Comparison of ENCODE assay signal across 15 mouse cellular contexts in the genomic region with DNA sequence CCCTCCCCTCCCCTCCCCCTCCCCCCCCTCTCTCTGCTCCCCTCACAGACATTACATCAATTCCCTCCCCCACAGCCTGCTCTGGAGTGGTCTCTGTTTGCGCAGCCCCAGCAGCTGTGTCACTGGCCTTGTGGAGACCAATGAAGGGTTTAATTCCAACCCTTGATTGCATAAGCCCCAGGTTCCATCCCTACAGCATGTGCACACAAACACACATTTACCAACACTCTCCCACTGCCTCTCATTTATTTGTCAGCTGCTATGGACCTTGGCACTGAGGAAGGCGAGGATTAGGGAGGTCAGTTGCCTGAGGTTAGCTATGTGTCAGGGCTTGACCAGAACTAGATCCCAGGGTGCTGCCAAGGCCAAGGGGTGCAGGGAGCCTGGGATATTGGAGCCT. TPM values are rescaled to one million over a fixed set of nuclear protein-coding genes. Genes with fewer than 3 reads are reported as not detected.
DNase-seq lines count a peak whose midpoint lies in the region; ATAC-seq and TF ChIP-seq lines count a peak whose summit lies in the region.
"Had no signal": no experiment of that assay in that cellular context is flagged by ENCODE, and none has a peak within 500 bp of the region (broad histone marks: within the 10 kb centered on the region; RNA-seq: fewer than 3 reads in every experiment).

No protein-coding gene starts in this region.

- no peak overlapping the region for H3K4me2 ChIP-seq in lung, embryonic 14.5 days
- H3K4me2 ChIP-seq in lung, postnatal 0 days (replicated peaks; ENCODE audit: low read depth, low read length): no peak overlapping the region
- H3K4me2 ChIP-seq: heart, embryonic 15.5 days; kidney, embryonic 15.5 days had no signal

- DNase-seq in cerebellum, adult 9-11 months: peak; percentile 1
- DNase-seq in lung, embryonic 14.5 days: peak; percentile 24
- DNase-seq in lung, postnatal 0 days (ENCODE audit: low spot score): no peak
- DNase-seq in spleen, postnatal 10 days (ENCODE audit: low spot score in 2 of 2): no peak
- no peak for DNase-seq in layer of hippocampus, postnatal 25 days (ENCODE audit: extremely low spot score in 1 of 2, low spot score in 1 of 2)
- DNase-seq: adrenal gland, adult 8-10 months; cerebellum, postnatal 25 days had no signal

- WGBS in lung, embryonic 14.5 days: 29% methylated on average over 2 of the region's 2 CpGs
- 42% methylated on average over 2 of the region's 2 CpGs for WGBS in lung, postnatal 0 days

- H3K27me3 ChIP-seq in lung, embryonic 14.5 days (ENCODE audit: insufficient read depth, low read length): peaks cover 28% of the 10 kb centered on the region
- H3K27me3 ChIP-seq in lung, postnatal 0 days (replicated peaks; ENCODE audit: insufficient read depth, low read length): peaks cover 11% of the 10 kb centered on the region

- ATAC-seq in cerebellum, adult (ENCODE audit: insufficient number of reproducible peaks, low FRiP score, low TSS enrichment): no peak
- ATAC-seq in lung, embryonic 14.5 days (ENCODE audit: insufficient read depth): no peak
- ATAC-seq in lung, postnatal 0 days: no peak
- ATAC-seq in common myeloid progenitor, adult 5-6 weeks (replicated peaks; ENCODE audit: low read depth, poor library complexity, severe bottlenecking): peak; percentile 63
- ATAC-seq in megakaryocyte, adult 5-6 weeks (ENCODE audit: poor library complexity, severe bottlenecking): peak; percentile 61

- no peak for TF ChIP-seq CTCF in lung, embryonic 14.5 days (IDR thresholded peaks at IDR 0.05; ENCODE audit: low read depth)
- TF ChIP-seq CTCF in lung, postnatal 0 days (IDR thresholded peaks at IDR 0.05): no peak

- H3K36me3 ChIP-seq in lung, embryonic 14.5 days (ENCODE audit: insufficient read depth): no peaks in the 10 kb centered on the region
- H3K36me3 ChIP-seq in lung, postnatal 0 days (ENCODE audit: insufficient read depth, low read length): no peaks in the 10 kb centered on the region
- H3K36me3 ChIP-seq: heart, embryonic 15.5 days; kidney, embryonic 15.5 days had no signal

- peaks cover 3% of the 10 kb centered on the region; the same call in 1 of the 2 replicates for H3K4me1 ChIP-seq in lung, embryonic 14.5 days (ENCODE audit: insufficient read depth)
- no peaks in the 10 kb centered on the region for H3K4me1 ChIP-seq in lung, postnatal 0 days (ENCODE audit: insufficient read depth, low read depth, low read length)

- H3K4me3 ChIP-seq in lung, embryonic 14.5 days (ENCODE audit: low read depth, low read length): no peak overlapping the region
- H3K4me3 ChIP-seq in lung, postnatal 0 days (ENCODE audit: low read depth, low read length): no peak overlapping the region
- H3K4me3 ChIP-seq: heart, embryonic 15.5 days; kidney, embryonic 15.5 days had no signal

- H3K27ac ChIP-seq in lung, embryonic 14.5 days (ENCODE audit: low read depth): no peak overlapping the region
- no peak overlapping the region for H3K27ac ChIP-seq in lung, postnatal 0 days (ENCODE audit: low read length)
- H3K27ac ChIP-seq: heart, embryonic 15.5 days; kidney, embryonic 15.5 days had no signal

- no peaks in the 10 kb centered on the region for H3K9me3 ChIP-seq in lung, embryonic 14.5 days (ENCODE audit: low read depth, low read length)
- no peaks in the 10 kb centered on the region for H3K9me3 ChIP-seq in lung, postnatal 0 days (ENCODE audit: low read length)
- H3K9me3 ChIP-seq: heart, embryonic 15.5 days; kidney, embryonic 15.5 days had no signal

- no peak for TF ChIP-seq EP300 in lung, postnatal 0 days (IDR thresholded peaks at IDR 0.05)

- no peak overlapping the region for H3K9ac ChIP-seq in lung, embryonic 14.5 days
- H3K9ac ChIP-seq in lung, postnatal 0 days (replicated peaks; ENCODE audit: low read depth): no peak overlapping the region
- H3K9ac ChIP-seq: heart, embryonic 15.5 days; kidney, embryonic 15.5 days had no signal

RNA-seq across cellular contexts. Expression of gene Ccm2l, which starts 10.2 kb away (rescaled TPM):
- 5.7 and 6.0 TPM in 2 replicates for polyA plus RNA-seq in lung, embryonic 14.5 days (2014; fragmentation: Nextera tagmentation; extraction: Ambion mirVana)
- 10.7 and 11.1 TPM in 2 replicates for polyA plus RNA-seq in lung, postnatal 0 days (2015; fragmentation: Nextera tagmentation; extraction: Ambion mirVana)
- 0.73 TPM in 1 of 2 replicates, not detected in the other for total RNA-seq in common myeloid progenitor, adult 5-6 weeks (2017)
- 0.59 TPM in 1 of 2 replicates, not detected in the other for total RNA-seq in megakaryocyte, adult 5-6 weeks (2015)
- total RNA-seq in megakaryocyte, adult 5-6 weeks (2017): 0.22 TPM in 1 of 2 replicates, not detected in the other
- 1 to 10 TPM; 3.9 to 5.2 TPM for total RNA-seq in layer of hippocampus, postnatal 25 days (2021)
- total RNA-seq: neutrophil, adult 5-6 weeks had no signal

RNA-seq across cellular contexts. Expression of gene Hck, which starts 32.3 kb away (rescaled TPM):
- polyA plus RNA-seq in lung, embryonic 14.5 days (2014; fragmentation: Nextera tagmentation; extraction: Ambion mirVana): 2.6 and 3.7 TPM in 2 replicates
- 37.1 and 59.4 TPM in 2 replicates for polyA plus RNA-seq in lung, postnatal 0 days (2015; fragmentation: Nextera tagmentation; extraction: Ambion mirVana)
- 2.2 and 5.9 TPM in 2 replicates for total RNA-seq in common myeloid progenitor, adult 5-6 weeks (2017)
- 207 and 212 TPM in 2 replicates for total RNA-seq in megakaryocyte, adult 5-6 weeks (2015)
- 279 and 282 TPM in 2 replicates for total RNA-seq in megakaryocyte, adult 5-6 weeks (2017)
- total RNA-seq in layer of hippocampus, postnatal 25 days (2021): 1 to 10 TPM; 1.6 to 1.8 TPM

RNA-seq across cellular contexts. Expression of gene Xkr7, which starts 44.3 kb away (rescaled TPM):
- polyA plus RNA-seq in lung, embryonic 14.5 days (2014; fragmentation: Nextera tagmentation; extraction: Ambion mirVana): not detected in 2 replicates
- not detected in 2 replicates for polyA plus RNA-seq in lung, postnatal 0 days (2015; fragmentation: Nextera tagmentation; extraction: Ambion mirVana)
- not detected in 2 replicates for total RNA-seq in common myeloid progenitor, adult 5-6 weeks (2017)
- total RNA-seq in megakaryocyte, adult 5-6 weeks (2015): not detected in 2 replicates
- not detected in 2 replicates for total RNA-seq in megakaryocyte, adult 5-6 weeks (2017)
- total RNA-seq in layer of hippocampus, postnatal 25 days (2021): 1 to 10 TPM; 1.9 to 2.1 TPM
- total RNA-seq: gastrocnemius, adult 8-10 months; neutrophil, adult 5-6 weeks had no signal
- polyA plus RNA-seq: heart, embryonic 15.5 days; kidney, embryonic 15.5 days; thymus, postnatal 0 days had no signal

Comparison
In these comparisons a context has a peak if more than half of its experiments do, and no peak if none do; other contexts are left out.
1. DNase-seq: peak in cerebellum, adult 9-11 months (single experiment) and lung, embryonic 14.5 days (single experiment); none in lung, postnatal 0 days (single experiment), spleen, postnatal 10 days (0 of 2) and layer of hippocampus, postnatal 25 days (0 of 2).
2. ATAC-seq: peak in common myeloid progenitor, adult 5-6 weeks (single experiment) and megakaryocyte, adult 5-6 weeks (single experiment); none in cerebellum, adult (single experiment), lung, embryonic 14.5 days (single experiment) and lung, postnatal 0 days (single experiment).
3. RNA of gene Hck, which starts 32.3 kb away (total RNA-seq): 207 to 282 TPM in megakaryocyte, adult 5-6 weeks; 2.2 to 5.9 TPM in common myeloid progenitor, adult 5-6 weeks and 1.6 to 1.8 TPM in layer of hippocampus, postnatal 25 days; every median in the first group is over 10 times any median in the second.